Mouse (Mus musculus) gastrocnemius, adult 18-20 months (tissue): ENCODE measurements around the gene Cdrt4. TPM values are rescaled to one million over a fixed set of nuclear protein-coding genes. Genes with fewer than 3 reads are reported as not detected.

Experiments used
- DNase-seq: peaks from one replicate; pipeline ENCODE4 v3.0.0; 2021; ENCODE audit warnings: low spot score
- long read RNA-seq, 2 experiments: library from polyadenylated mRNA; stranded (forward); transcript quantifications; one replicate each; pipeline ENCODE4 v2.0.0; 2021
- total RNA-seq, 2 experiments: library from RNA; stranded (reverse); gene quantifications; 2 replicates each; pipeline ENCODE4 v1.2.3; 2021

Gene Cdrt4
- total RNA-seq = not detected
- long read RNA-seq, experiment 1 = 0 reads
- long read RNA-seq, experiment 2 = 0 reads

- DNase-seq = no peak
Observed at GRCm38 (mm10) chr11:62951012-62951411, at the start of gene Cdrt4. Cdrt4 (plus strand) TSS chr11:62951193.

- peak; percentile 86 for DNase-seq
Observed at GRCm38 (mm10) chr11:62901699-62902323, 49.2 kb upstream of the Cdrt4 start.

GRCm38 (mm10) chr11:62903871-62904495, 47.0 kb upstream of the Cdrt4 start:
- no peak for DNase-seq

- no peak for DNase-seq
Observed at GRCm38 (mm10) chr11:62909720-62910306, 41.2 kb upstream of the Cdrt4 start.

- DNase-seq = no peak
Observed at GRCm38 (mm10) chr11:62911362-62911761, 39.6 kb upstream of the Cdrt4 start.

- DNase-seq = no peak
Observed at GRCm38 (mm10) chr11:62913141-62913540, 37.9 kb upstream of the Cdrt4 start.

- DNase-seq = peak; percentile 36
Observed at GRCm38 (mm10) chr11:62914532-62914931, 36.5 kb upstream of the Cdrt4 start.

- no peak for DNase-seq
Observed at GRCm38 (mm10) chr11:62915486-62915885, 35.5 kb upstream of the Cdrt4 start.

GRCm38 (mm10) chr11:62916765-62917164, 34.2 kb upstream of the Cdrt4 start:
- no peak for DNase-seq

- no peak for DNase-seq
Observed at GRCm38 (mm10) chr11:62919946-62920742, 30.8 kb upstream of the Cdrt4 start.

- no peak for DNase-seq
Observed at GRCm38 (mm10) chr11:62920743-62921050, 30.3 kb upstream of the Cdrt4 start.

GRCm38 (mm10) chr11:62921052-62921977, 29.7 kb upstream of the Cdrt4 start:
- peak; percentile 96 for DNase-seq

- DNase-seq = peak; percentile 55
Observed at GRCm38 (mm10) chr11:62924091-62924761, 26.8 kb upstream of the Cdrt4 start.

- DNase-seq = no peak
Observed at GRCm38 (mm10) chr11:62929799-62930198, 21.2 kb upstream of the Cdrt4 start.

GRCm38 (mm10) chr11:62930574-62930973, 20.4 kb upstream of the Cdrt4 start:
- DNase-seq = no peak

- DNase-seq = peak; percentile 31
Observed at GRCm38 (mm10) chr11:62931141-62931540, 19.9 kb upstream of the Cdrt4 start.

GRCm38 (mm10) chr11:62933099-62933498, 17.9 kb upstream of the Cdrt4 start:
- DNase-seq = no peak

- peak; percentile 73 for DNase-seq
Observed at GRCm38 (mm10) chr11:62934795-62935514, 16.0 kb upstream of the Cdrt4 start.

GRCm38 (mm10) chr11:62937986-62938385, 13.0 kb upstream of the Cdrt4 start:
- no peak for DNase-seq

- DNase-seq = no peak
Observed at GRCm38 (mm10) chr11:62938921-62939320, 12.1 kb upstream of the Cdrt4 start.
